Mouse (Mus musculus): ENCODE measurements around the gene Ovca2.

The Ovca2 gene

GRCm38 (mm10) chr11:75170136-75170751, 8.4 kb downstream of the Ovca2 start:
- peak; percentile 97 for DNase-seq (ENCODE audit: low read depth, low spot score)

- no peak for DNase-seq (ENCODE audit: low read depth, low spot score)
These were observed 9.1 kb downstream of the Ovca2 start, which contains the start of gene Hic1 for GRCm38 (mm10) chr11:75169405-75170080. Gene Hic1, minus strand, starts transcription at chr11:75169519.

- DNase-seq (ENCODE audit: low read depth, low spot score) = peak; percentile 88
These were observed 9.9 kb downstream of the Ovca2 start for GRCm38 (mm10) chr11:75168590-75169361.

GRCm38 (mm10) chr11:75167643-75168589, 10.7 kb downstream of the Ovca2 start:
- DNase-seq (ENCODE audit: low read depth, low spot score) = peak; percentile 48

- no peak for DNase-seq (ENCODE audit: low read depth, low spot score)
These were observed 11.6 kb downstream of the Ovca2 start for GRCm38 (mm10) chr11:75166861-75167642.

GRCm38 (mm10) chr11:75166193-75166842, 12.3 kb downstream of the Ovca2 start:
- DNase-seq (ENCODE audit: low read depth, low spot score) = no peak

GRCm38 (mm10) chr11:75165441-75166192, 13.0 kb downstream of the Ovca2 start:
- no peak for DNase-seq (ENCODE audit: low read depth, low spot score)

- no peak for DNase-seq (ENCODE audit: low read depth, low spot score)
These were observed 13.9 kb downstream of the Ovca2 start for GRCm38 (mm10) chr11:75164750-75165149.

GRCm38 (mm10) chr11:75164051-75164450, 14.6 kb downstream of the Ovca2 start:
- no peak for DNase-seq (ENCODE audit: low read depth, low spot score)

- no peak for DNase-seq (ENCODE audit: low read depth, low spot score)
These were observed 15.3 kb downstream of the Ovca2 start for GRCm38 (mm10) chr11:75163379-75163778.

GRCm38 (mm10) chr11:75162591-75163080, 16.0 kb downstream of the Ovca2 start:
- DNase-seq (ENCODE audit: low read depth, low spot score) = no peak

GRCm38 (mm10) chr11:75161417-75162008, 17.1 kb downstream of the Ovca2 start:
- DNase-seq (ENCODE audit: low read depth, low spot score) = no peak

GRCm38 (mm10) chr11:75160954-75161353, 17.7 kb downstream of the Ovca2 start:
- DNase-seq (ENCODE audit: low read depth, low spot score) = no peak

GRCm38 (mm10) chr11:75159564-75159963, 19.1 kb downstream of the Ovca2 start:
- no peak for DNase-seq (ENCODE audit: low read depth, low spot score)

- DNase-seq (ENCODE audit: low read depth, low spot score) = no peak
These were observed 20.2 kb downstream of the Ovca2 start for GRCm38 (mm10) chr11:75158432-75158831.

GRCm38 (mm10) chr11:75157901-75158300, 20.7 kb downstream of the Ovca2 start:
- DNase-seq (ENCODE audit: low read depth, low spot score) = no peak

- no peak for DNase-seq (ENCODE audit: low read depth, low spot score)
These were observed 21.6 kb downstream of the Ovca2 start for GRCm38 (mm10) chr11:75157037-75157436.

GRCm38 (mm10) chr11:75156416-75156815, 22.2 kb downstream of the Ovca2 start:
- no peak for DNase-seq (ENCODE audit: low read depth, low spot score)

GRCm38 (mm10) chr11:75155985-75156384, 22.6 kb downstream of the Ovca2 start:
- DNase-seq (ENCODE audit: low read depth, low spot score) = no peak

All from A20 (cell line).